Mouse (Mus musculus) frontal cortex, adult 2 months (tissue): ENCODE data around the gene Bri3bp. TPM values are rescaled to one million over a fixed set of nuclear protein-coding genes. Genes with fewer than 3 reads are reported as not detected.
"Not testable (repeated sequence)": the region's sequence is repeated elsewhere in the genome, so short reads cannot be mapped to it uniquely, and the experiment has no call there.

Source experiments
- DNase-seq, 2 experiments: peaks; one replicate each; pipeline ENCODE4 v3.0.0; 2022; ENCODE audit warnings: low spot score in 1 of 2; ENCODE audit errors: extremely low spot score in 1 of 2
- polyA plus RNA-seq: library from polyadenylated mRNA; depleted of rRNA; stranded (reverse); fragments of >200 nt; gene quantifications from 2 replicates; pipeline ENCODE4 v1.2.3, GENCODE M21; 2012

Gene Bri3bp
- polyA plus RNA-seq, 1 experiment = 34.1 TPM

- no peak for DNase-seq
These were observed 39.3 kb downstream of the Bri3bp start for GRCm38 (mm10) chr5:125480434-125481231.

DNA sequence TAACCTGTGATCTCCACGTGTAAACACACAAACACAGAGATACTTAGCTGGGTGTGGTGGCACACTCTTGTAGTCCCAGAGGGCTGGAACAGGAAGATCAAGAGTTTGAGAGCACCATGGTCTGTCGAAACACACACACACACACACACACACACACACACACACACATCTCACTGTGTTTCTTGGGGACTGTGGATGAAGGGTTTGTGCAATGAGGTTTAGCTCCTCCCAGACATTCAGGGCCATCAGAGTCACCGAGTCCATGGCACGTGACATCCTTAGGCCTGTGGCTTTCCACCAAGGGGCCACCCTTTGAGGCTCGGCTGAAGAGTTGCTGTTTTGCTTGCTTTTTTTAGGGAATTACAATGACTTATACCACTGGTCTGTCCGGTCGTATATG is 41.1 kb downstream of the Bri3bp start:
- DNase-seq = no peak

DNA sequence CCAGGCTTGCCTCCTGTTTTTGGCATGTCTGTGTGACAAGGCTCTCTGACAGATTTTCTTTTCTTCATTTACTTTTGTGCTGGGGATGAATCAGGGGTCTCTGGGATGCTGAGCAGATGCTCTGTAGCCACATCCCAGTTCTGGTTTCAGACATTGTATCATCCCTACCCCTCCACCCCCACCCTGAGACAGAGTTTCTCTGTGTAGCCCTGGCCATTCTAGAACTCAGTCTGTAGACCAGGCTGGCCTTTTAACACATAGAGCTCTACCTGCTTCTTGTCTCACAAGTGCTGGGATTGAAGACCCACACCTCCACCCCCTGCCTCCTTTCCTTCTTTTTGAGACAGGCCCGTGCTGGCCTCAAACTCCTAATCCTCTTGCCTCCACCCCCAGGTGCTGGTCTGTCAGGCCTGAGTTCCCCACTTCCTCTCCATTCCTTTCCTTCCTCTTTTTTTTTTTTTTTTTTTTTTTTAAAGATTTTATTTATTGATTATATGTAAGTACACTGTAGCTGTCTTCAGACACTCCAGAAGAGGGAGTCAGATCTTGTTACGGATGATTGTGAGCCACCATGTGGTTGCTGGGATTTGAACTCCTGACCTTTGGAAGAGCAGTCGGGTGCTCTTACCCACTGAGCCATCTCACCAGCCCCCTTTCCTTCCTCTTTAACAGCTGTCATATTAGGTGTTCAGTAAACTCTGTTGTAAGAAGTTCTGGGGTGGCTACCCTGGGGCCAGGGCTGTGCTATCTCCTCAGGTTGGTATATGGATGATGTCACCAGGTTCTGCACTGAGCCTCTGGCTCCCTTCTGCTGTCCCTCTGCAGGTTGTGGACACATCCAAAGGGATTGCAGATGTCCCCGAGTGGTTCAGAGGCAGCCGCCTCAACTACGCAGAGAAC is 42.6 kb downstream of the Bri3bp start:
- no peak for DNase-seq

GRCm38 (mm10) chr5:125485031-125485778 is 43.8 kb downstream of the Bri3bp start:
- no peak for DNase-seq

GRCm38 (mm10) chr5:125486088-125486487 is 44.7 kb downstream of the Bri3bp start:
- DNase-seq = no peak

GRCm38 (mm10) chr5:125487375-125488115 is 46.2 kb downstream of the Bri3bp start:
- no peak for DNase-seq

GRCm38 (mm10) chr5:125488116-125488455 is 46.7 kb downstream of the Bri3bp start:
- no peak for DNase-seq

- DNase-seq = not testable (repeated sequence)
These were observed 47.6 kb downstream of the Bri3bp start for GRCm38 (mm10) chr5:125488953-125489352.

DNA sequence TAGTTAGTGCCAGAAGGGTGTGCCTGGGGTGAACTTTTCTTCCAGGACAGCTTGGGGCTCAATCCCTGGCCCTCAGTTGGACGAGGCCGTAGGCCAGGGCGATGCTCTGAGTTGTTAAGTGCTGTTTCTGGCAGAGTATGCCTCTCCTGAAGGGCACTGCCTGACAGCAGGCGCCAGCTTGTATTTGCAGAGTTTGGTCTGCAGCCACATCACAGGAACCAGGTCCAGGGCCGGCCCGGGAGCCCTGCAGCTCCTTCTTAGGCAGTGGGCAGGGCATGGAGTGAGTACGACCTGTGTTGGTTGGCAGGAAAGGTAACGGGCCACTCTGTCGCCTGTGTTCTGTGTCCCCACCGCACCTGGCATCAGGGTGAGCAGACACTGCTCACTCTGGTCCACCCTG is 49.7 kb downstream of the Bri3bp start:
- no peak for DNase-seq

DNA sequence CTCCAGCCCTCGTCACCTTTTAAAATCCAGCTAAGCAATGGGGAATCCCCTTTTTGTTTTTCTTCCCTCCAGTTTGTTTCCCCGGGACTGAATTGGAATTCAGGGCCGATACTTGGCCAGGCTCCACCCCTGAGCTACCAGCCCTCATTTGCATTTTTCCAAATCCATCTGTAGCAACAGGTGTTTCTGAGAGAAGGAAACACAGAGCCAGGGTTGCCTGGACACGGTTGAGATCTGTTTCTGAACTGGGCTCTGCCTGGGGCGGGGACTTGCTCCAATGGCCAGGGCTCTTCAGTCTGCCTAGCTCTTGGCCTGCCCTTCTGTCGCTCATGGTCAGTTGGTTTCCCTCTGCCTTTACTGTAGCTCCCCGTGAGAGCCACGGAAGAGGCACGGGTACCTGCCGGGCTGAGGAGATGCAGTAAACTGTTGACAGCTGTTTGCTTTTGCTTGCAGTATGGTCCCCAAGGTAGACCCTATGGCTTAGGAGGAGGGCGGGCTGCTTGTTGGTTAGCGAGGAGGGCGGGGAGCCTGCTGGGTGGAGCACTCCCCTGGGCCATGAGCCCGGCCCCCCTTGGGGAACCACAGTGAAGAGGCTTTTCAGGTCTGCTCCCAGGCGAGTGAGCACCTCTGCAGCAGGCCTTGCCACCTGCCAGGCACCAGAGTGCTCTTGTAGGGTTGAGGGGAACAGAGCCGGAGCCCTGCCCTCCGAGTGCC is 51.2 kb downstream of the Bri3bp start:
- no peak for DNase-seq

GRCm38 (mm10) chr5:125493093-125493423 is 51.7 kb downstream of the Bri3bp start:
- no peak for DNase-seq

DNA sequence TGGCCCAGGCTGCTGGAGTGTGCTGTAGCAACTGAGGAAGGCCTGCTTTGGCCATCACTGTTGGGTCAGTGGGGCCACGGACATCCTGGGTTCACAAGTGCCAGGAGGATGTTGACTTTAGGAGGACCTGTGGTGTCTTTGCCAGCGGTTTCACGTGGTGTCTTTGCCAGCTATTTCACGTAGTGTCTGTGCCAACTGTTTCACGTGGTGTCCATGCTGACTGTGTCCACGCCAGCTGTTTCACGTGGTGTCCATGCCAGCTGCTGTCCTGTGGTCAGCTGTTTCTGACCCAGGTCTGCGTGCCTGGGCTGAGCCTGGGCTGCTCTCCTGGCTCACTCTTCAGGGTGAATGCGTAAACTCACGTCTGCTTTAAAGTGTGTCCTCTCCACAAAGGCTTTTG is 54.3 kb downstream of the Bri3bp start:
- DNase-seq = no peak

GRCm38 (mm10) chr5:125497821-125498600 is 56.6 kb downstream of the Bri3bp start:
- DNase-seq = peak; percentile 72 to 90

GRCm38 (mm10) chr5:125501505-125501904 is 60.1 kb downstream of the Bri3bp start:
- DNase-seq = no peak

DNA sequence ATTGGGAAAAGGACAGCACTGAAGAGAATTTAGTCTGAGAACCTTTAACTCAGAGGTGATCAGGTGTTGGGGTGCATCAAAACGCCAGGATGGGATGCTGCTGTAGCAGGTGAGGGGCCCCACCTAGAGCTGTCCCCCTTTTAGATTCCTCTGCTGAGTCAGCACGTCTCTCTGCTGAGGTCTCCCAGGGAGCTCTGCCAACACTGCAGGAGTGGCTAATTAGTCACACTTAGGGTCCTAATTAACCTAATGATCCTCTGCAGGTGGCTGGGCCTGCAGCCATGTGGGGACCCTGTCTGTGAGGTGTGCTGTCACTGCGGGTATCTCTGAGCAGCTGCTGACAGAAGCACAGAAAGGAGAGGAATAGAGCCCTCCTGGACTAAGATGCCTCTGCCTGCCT is 60.8 kb downstream of the Bri3bp start:
- DNase-seq = no peak

- DNase-seq = no peak
These were observed 62.3 kb downstream of the Bri3bp start for GRCm38 (mm10) chr5:125503628-125504027.

DNA sequence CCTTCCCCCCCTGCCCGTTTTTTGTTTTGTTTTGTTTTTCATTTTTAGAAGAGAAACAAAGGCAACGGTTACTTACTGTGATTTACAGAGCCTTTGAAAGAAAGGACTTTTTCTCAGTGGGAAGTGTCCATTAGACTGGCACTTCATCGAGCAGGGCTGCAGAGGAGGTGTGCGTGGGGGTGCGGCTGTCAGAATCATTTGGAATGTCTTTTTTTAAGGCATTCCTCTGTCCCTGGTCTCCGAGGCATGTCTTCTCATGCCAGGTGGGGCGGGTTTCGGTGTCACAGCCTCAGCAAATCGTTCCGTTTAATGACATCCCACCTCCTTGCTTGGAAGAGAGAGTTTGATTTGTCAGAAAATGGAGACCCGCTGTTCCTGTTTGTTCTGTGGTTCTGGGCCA is 63.3 kb downstream of the Bri3bp start:
- DNase-seq = peak in 1 of 2 experiments; percentile 53

- DNase-seq = peak in 1 of 2 experiments; percentile 60
These were observed 64.6 kb downstream of the Bri3bp start for GRCm38 (mm10) chr5:125505968-125506367.

DNA sequence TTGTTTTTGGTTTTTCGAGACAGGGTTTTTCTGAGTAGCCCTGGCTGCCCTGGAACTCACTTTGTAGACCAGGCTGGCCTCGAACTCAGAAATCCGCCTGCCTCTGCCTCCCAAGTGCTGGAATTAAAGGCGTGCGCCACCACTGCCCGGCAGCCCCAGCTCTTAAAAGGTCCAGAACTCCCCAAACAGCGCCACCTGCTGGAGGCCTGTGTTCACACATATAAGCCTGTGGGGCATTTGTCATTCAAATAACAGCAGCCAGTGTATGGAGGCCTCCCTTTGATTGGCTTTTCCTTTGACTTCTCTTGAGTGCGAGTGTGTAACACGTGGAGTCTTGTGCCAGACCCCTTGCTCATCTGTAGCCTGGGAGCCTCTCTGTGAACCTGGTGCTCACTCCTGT is 66.2 kb downstream of the Bri3bp start:
- DNase-seq = no peak
